Mouse (Mus musculus): ENCODE measurements around the gene St6gal1. TPM values are rescaled to one million over a fixed set of nuclear protein-coding genes. Genes with fewer than 3 reads are reported as not detected.
A peak's percentile ranks its signal among the peaks of the same experiment; 100 is the strongest.

St6gal1 gene
- total RNA-seq, 2 experiments from 2014 or later = 19.8 to 20.3 TPM

- no peak for DNase-seq
Measured at GRCm38 (mm10) chr16:23251445-23251773, 26.9 kb downstream of the St6gal1 start.

GRCm38 (mm10) chr16:23253620-23254019 is 29.1 kb downstream of the St6gal1 start:
- no peak for DNase-seq

- peak; percentile 49 for DNase-seq
Measured at GRCm38 (mm10) chr16:23254062-23254461, 29.5 kb downstream of the St6gal1 start.

- no peak for DNase-seq
Measured at GRCm38 (mm10) chr16:23256638-23257037, 32.1 kb downstream of the St6gal1 start.

- no peak for DNase-seq
Measured at GRCm38 (mm10) chr16:23258429-23258822, 33.9 kb downstream of the St6gal1 start.

- DNase-seq = no peak
Measured at GRCm38 (mm10) chr16:23258823-23259457, 34.4 kb downstream of the St6gal1 start.

- DNase-seq = no peak
Measured at GRCm38 (mm10) chr16:23259580-23259979, 35.0 kb downstream of the St6gal1 start.

GRCm38 (mm10) chr16:23262131-23262768 is 37.7 kb downstream of the St6gal1 start:
- DNase-seq = no peak

- no peak for DNase-seq
Measured at GRCm38 (mm10) chr16:23262846-23263245, 38.3 kb downstream of the St6gal1 start.

GRCm38 (mm10) chr16:23264999-23265398 is 40.5 kb downstream of the St6gal1 start:
- no peak for DNase-seq

GRCm38 (mm10) chr16:23265481-23265880 is 40.9 kb downstream of the St6gal1 start:
- DNase-seq = no peak

- DNase-seq = no peak
Measured at GRCm38 (mm10) chr16:23266293-23266692, 41.8 kb downstream of the St6gal1 start.

GRCm38 (mm10) chr16:23266896-23267295 is 42.4 kb downstream of the St6gal1 start:
- no peak for DNase-seq

GRCm38 (mm10) chr16:23268231-23268630 is 43.7 kb downstream of the St6gal1 start:
- DNase-seq = no peak

GRCm38 (mm10) chr16:23269056-23269983 is 44.8 kb downstream of the St6gal1 start:
- DNase-seq = no peak

GRCm38 (mm10) chr16:23269984-23270912 is 45.7 kb downstream of the St6gal1 start:
- peak; percentile 55 for DNase-seq

GRCm38 (mm10) chr16:23270913-23271253 is 46.3 kb downstream of the St6gal1 start:
- DNase-seq = no peak

- peak; percentile 43 for DNase-seq
Measured at GRCm38 (mm10) chr16:23271746-23272520, 47.4 kb downstream of the St6gal1 start.

- no peak for DNase-seq
Measured at GRCm38 (mm10) chr16:23272521-23273230, 48.1 kb downstream of the St6gal1 start.

- no peak for DNase-seq
Measured at GRCm38 (mm10) chr16:23274005-23274404, 49.5 kb downstream of the St6gal1 start.

All from heart, postnatal 4 days (tissue).